Mouse (Mus musculus) embryonic fibroblast, embryonic 13.5 days (primary cell): ENCODE results near the gene Polh.

Experiments used
- CTCF ChIP-seq: IDR thresholded peaks from 2 replicates; pipeline ENCODE4 v1.5.1; 2011; ENCODE audit warnings: mild to moderate bottlenecking, control low read depth, low read length, moderate library complexity, borderline replicate concordance; ENCODE audit not compliant: insufficient read depth
- POLR2A ChIP-seq: IDR thresholded peaks from 2 replicates; pipeline ENCODE4 v1.6.1; 2011; ENCODE audit warnings: low read depth, mild to moderate bottlenecking, control low read depth, low read length, moderate library complexity

DNA sequence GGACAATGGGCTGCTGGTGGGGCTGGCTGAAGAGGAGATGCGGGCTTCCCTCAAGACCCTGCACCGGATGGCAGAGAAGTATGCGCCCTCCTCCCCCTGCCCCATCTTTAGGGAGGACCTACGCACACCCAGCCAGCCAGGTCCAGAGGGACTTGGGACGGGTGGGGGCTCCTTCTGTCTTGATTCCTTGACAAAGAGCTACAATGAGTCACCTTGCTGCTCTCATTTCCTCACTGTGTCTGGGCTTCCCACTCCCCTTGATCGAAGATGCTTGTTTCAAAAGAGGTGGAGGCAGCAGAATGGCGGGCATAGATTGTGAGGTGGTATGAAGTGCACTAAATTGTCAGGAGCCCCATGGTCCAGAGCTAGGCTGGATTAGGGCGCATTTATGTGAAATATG is 38.1 kb downstream of the Polh start:
- TF ChIP-seq CTCF (no peak), POLR2A (no peak)
